Mouse (Mus musculus) hindbrain, embryonic 14.5 days (tissue): ENCODE measurements around the gene Fads3. TPM values are rescaled to one million over a fixed set of nuclear protein-coding genes. Genes with fewer than 3 reads are reported as not detected.
A peak's percentile ranks its signal among the peaks of the same experiment; 100 is the strongest.

Source experiments
- ATAC-seq: fragments of 200-750 bp; cut with Nextera tagmentation; 2 replicates; pipeline ENCODE4 v1.8.0; 2017; ENCODE audit warnings: moderate number of reproducible peaks, mild to moderate bottlenecking, moderate TSS enrichment, moderate library complexity; ENCODE audit not compliant: low FRiP score
- DNase-seq: peaks from one replicate; pipeline ENCODE4 v3.0.0-alpha.2; 2015; ENCODE audit warnings: low spot score
- H3K27ac ChIP-seq: fragments of 300-500 bp; sonication (generic); 2 replicates; pipeline ENCODE4 v1.5.1; 2014; ENCODE audit warnings: mild to moderate bottlenecking, moderate library complexity
- H3K27me3 ChIP-seq: fragments of 300-500 bp; sonication (generic); 2 replicates; pipeline ENCODE4 v1.6.1; 2014; ENCODE audit warnings: mild to moderate bottlenecking, low read length, mixed read lengths; ENCODE audit not compliant: control insufficient read depth, insufficient read depth
- H3K36me3 ChIP-seq: fragments of 300-500 bp; sonication (generic); replicated peaks from 2 replicates; pipeline ENCODE4 v1.6.1; 2014; ENCODE audit not compliant: control insufficient read depth, insufficient read depth
- H3K4me1 ChIP-seq: fragments of 300-500 bp; sonication (generic); replicated peaks from 2 replicates; pipeline ENCODE4 v1.6.1; 2014; ENCODE audit warnings: antibody characterized with exemption, low read length, mixed read lengths; ENCODE audit not compliant: control insufficient read depth, insufficient read depth
- H3K4me2 ChIP-seq: fragments of 300-500 bp; sonication (generic); replicated peaks from 2 replicates; pipeline ENCODE4 v1.6.1; 2014; ENCODE audit warnings: mild to moderate bottlenecking, moderate library complexity
- H3K4me3 ChIP-seq: fragments of 300-500 bp; sonication (generic); replicated peaks from 2 replicates; pipeline ENCODE4 v1.5.1; 2014; ENCODE audit warnings: mild to moderate bottlenecking, low read length
- H3K9ac ChIP-seq: fragments of 300-500 bp; sonication (generic); 2 replicates; pipeline ENCODE4 v1.6.1; 2014
- H3K9me3 ChIP-seq: fragments of 300-500 bp; sonication (generic); 2 replicates; pipeline ENCODE4 v1.6.1; 2016; ENCODE audit warnings: low read length; ENCODE audit not compliant: control insufficient read depth
- WGBS: fragments of 180-500 bp; shearing (Covaris S2); extraction: QIAGEN DNeasy Blood & Tissue Kit; methylation state at CpG from one replicate; pipeline ENCODE4 v1.1.7; 2014; 5-methylcytosine and 5-hydroxymethylcytosine counted together
- polyA plus RNA-seq: library from polyadenylated mRNA; unstranded; fragments of >200 nt; fragmentation: Nextera tagmentation; extraction: Ambion mirVana; gene quantifications from 2 replicates; pipeline ENCODE4 v1.2.1, GENCODE M21; 2014

The Fads3 gene
- polyA plus RNA-seq, 1 experiment from 2014 or later: 24.7 TPM

- H3K4me1 ChIP-seq: no peaks in the 10 kb centered on the region
- no peaks in the 10 kb centered on the region for H3K27me3 ChIP-seq
- H3K9me3 ChIP-seq: no peaks in the 10 kb centered on the region
- H3K36me3 ChIP-seq: peaks cover 100% of the 10 kb centered on the region
- H3K9ac ChIP-seq: no peak overlapping the region
- no peak for DNase-seq
- H3K4me3 ChIP-seq: no peak overlapping the region
- ATAC-seq: no peak
- 96% methylated on average over 8 of the region's 8 CpGs for WGBS
- no peak overlapping the region for H3K27ac ChIP-seq
- no peak overlapping the region for H3K4me2 ChIP-seq
Measured at GRCm38 (mm10) chr19:10070186-10070980, 29.0 kb downstream of the Fads3 start.

- WGBS: 69% methylated on average over 5 of the region's 5 CpGs
- Histone ChIP-seq H3K4me2 (no peak overlapping the region), H3K9ac (no peak overlapping the region), H3K27ac (peak overlapping the region; percentile 47), H3K27me3 (no peaks in the 10 kb centered on the region), H3K36me3 (peaks cover 100% of the 10 kb centered on the region), H3K9me3 (no peaks in the 10 kb centered on the region), H3K4me3 (no peak overlapping the region), H3K4me1 (no peaks in the 10 kb centered on the region)
- DNase-seq: peak; percentile 36
- peak; percentile 60; the same call in 1 of the 2 replicates for ATAC-seq
Measured at GRCm38 (mm10) chr19:10071166-10071565, 29.8 kb downstream of the Fads3 start.

GRCm38 (mm10) chr19:10071892-10072291 is 30.5 kb downstream of the Fads3 start:
- Histone ChIP-seq H3K9ac (no peak overlapping the region), H3K4me2 (no peak overlapping the region), H3K9me3 (no peaks in the 10 kb centered on the region), H3K4me3 (no peak overlapping the region), H3K36me3 (peaks cover 100% of the 10 kb centered on the region), H3K27me3 (no peaks in the 10 kb centered on the region), H3K4me1 (no peaks in the 10 kb centered on the region), H3K27ac (peak overlapping the region; percentile 47)
- ATAC-seq: no peak
- DNase-seq: no peak
- 40% methylated on average over 4 of the region's 4 CpGs for WGBS

- Histone ChIP-seq H3K9ac (no peak overlapping the region), H3K4me3 (no peak overlapping the region), H3K27me3 (no peaks in the 10 kb centered on the region), H3K4me2 (no peak overlapping the region), H3K36me3 (peaks cover 99% of the 10 kb centered on the region), H3K27ac (no peak overlapping the region), H3K9me3 (no peaks in the 10 kb centered on the region), H3K4me1 (no peaks in the 10 kb centered on the region)
- WGBS: 97% methylated on average over 5 of the region's 5 CpGs
- ATAC-seq: no peak
- DNase-seq: no peak
Measured at GRCm38 (mm10) chr19:10073145-10073544, 31.8 kb downstream of the Fads3 start.

DNA sequence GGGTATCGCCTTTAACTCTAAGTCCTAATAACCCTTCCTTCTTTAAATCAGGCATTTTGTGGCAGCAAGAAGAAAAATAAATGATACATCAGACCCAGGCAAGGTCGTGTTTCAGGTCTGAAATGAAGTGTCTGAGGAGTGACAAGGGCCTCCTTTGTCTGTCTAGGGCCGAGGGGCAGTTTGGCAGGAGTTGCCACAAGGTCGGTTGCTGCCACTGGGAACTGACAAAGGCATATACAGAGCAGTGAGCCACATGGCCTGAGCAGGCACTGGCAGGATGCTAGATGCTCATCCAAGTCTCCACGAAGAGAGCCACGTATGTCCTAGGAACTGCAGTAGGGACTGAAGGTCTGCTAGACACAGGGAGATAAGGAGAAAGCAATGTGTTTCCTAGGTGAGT is 37.0 kb downstream of the Fads3 start:
- peaks cover 99% of the 10 kb centered on the region for H3K36me3 ChIP-seq
- no peak overlapping the region for H3K27ac ChIP-seq
- no peaks in the 10 kb centered on the region for H3K27me3 ChIP-seq
- no peaks in the 10 kb centered on the region for H3K4me1 ChIP-seq
- H3K9me3 ChIP-seq: no peaks in the 10 kb centered on the region
- WGBS: 89% methylated on average over 6 of the region's 6 CpGs
- ATAC-seq (no peak; the same call in 1 of the 2 replicates), DNase-seq (no peak)
- H3K4me2 ChIP-seq: no peak overlapping the region
- no peak overlapping the region for H3K4me3 ChIP-seq
- H3K9ac ChIP-seq: no peak overlapping the region

- WGBS: 97% methylated on average over 7 of the region's 7 CpGs
- H3K4me2 ChIP-seq: no peak overlapping the region
- no peak overlapping the region for H3K4me3 ChIP-seq
- H3K4me1 ChIP-seq: no peaks in the 10 kb centered on the region
- H3K9ac ChIP-seq: no peak overlapping the region
- H3K27me3 ChIP-seq: no peaks in the 10 kb centered on the region
- no peaks in the 10 kb centered on the region for H3K9me3 ChIP-seq
- H3K36me3 ChIP-seq: peaks cover 99% of the 10 kb centered on the region
- DNase-seq: no peak
- no peak for ATAC-seq
- no peak overlapping the region for H3K27ac ChIP-seq
Measured at GRCm38 (mm10) chr19:10080384-10080783, 39.0 kb downstream of the Fads3 start.

DNA sequence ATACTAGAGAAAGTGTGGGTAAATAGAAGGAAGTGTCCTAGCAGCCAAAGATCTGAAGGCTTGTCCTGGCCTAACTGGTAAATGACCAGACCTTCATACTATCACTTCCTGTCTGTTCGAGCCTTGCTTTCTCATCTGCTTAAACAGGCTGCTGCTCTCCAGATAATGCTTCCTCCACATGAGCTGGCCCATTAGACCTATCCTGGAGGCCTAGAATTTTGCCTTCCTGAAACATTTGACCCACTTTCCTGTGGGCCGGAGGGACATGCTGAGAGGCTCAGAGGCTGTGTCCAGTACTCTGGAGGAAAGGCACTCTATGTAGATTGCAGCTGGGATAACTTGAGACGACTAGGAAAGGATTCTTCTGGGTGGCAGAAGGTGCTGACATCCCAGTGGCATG is 40.7 kb downstream of the Fads3 start:
- DNase-seq (no peak), ATAC-seq (no peak)
- WGBS: 89% methylated on average over 3 of the region's 3 CpGs
- peaks cover 100% of the 10 kb centered on the region for H3K36me3 ChIP-seq
- no peak overlapping the region for H3K4me3 ChIP-seq
- no peak overlapping the region for H3K4me2 ChIP-seq
- no peak overlapping the region for H3K27ac ChIP-seq
- H3K27me3 ChIP-seq: no peaks in the 10 kb centered on the region
- H3K9ac ChIP-seq: no peak overlapping the region
- H3K4me1 ChIP-seq: no peaks in the 10 kb centered on the region
- H3K9me3 ChIP-seq: no peaks in the 10 kb centered on the region

DNA sequence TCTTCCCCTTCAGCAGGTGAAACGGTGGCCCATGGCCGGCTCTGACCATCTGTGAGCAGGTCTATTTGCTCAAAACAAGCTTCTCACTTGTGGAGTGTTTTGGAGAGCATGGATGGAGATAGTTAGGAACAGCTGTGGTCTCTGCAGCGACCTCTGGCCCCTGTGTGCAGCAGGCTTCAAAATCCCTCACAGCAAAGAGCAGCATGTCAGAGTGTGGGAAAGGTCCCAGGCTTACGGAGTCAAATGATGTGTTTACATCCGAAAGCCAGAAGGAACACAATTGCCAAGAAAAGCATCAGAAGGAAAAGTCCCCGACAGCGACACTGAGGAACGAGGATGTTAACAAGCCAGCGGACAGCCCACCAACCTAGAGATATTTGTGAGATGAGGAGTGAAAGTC is 44.1 kb downstream of the Fads3 start:
- Histone ChIP-seq H3K9me3 (no peaks in the 10 kb centered on the region), H3K4me1 (no peaks in the 10 kb centered on the region), H3K27ac (no peak overlapping the region), H3K36me3 (peaks cover 100% of the 10 kb centered on the region), H3K9ac (no peak overlapping the region), H3K27me3 (no peaks in the 10 kb centered on the region), H3K4me2 (no peak overlapping the region), H3K4me3 (no peak overlapping the region)
- DNase-seq: no peak
- 86% methylated on average over 9 of the region's 9 CpGs for WGBS
- ATAC-seq: no peak

DNA sequence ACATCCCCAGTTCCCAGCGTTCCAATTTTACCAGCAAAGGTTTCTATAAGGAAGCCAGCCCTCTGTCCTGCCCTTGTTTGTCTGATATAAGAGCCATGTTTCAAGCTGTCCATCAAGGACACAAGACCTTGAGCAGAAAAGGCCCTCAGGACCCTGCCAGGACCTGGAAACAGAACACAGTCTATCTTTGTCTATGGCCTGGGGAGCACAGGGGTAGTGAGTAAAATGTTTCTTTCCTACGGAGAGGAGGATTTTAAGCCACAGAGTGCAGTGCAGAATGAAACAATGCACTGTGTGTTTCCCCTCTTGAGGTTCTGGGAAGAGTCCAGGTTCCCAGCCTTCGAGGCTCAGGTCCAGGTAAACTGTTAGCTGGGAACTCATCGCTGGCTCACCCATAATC is 45.6 kb downstream of the Fads3 start:
- 85% methylated on average over 4 of the region's 4 CpGs for WGBS
- peaks cover 100% of the 10 kb centered on the region for H3K36me3 ChIP-seq
- DNase-seq (no peak), ATAC-seq (no peak)
- H3K9ac ChIP-seq: no peak overlapping the region
- H3K4me3 ChIP-seq: no peak overlapping the region
- H3K4me1 ChIP-seq: no peaks in the 10 kb centered on the region
- no peak overlapping the region for H3K4me2 ChIP-seq
- H3K27me3 ChIP-seq: no peaks in the 10 kb centered on the region
- no peaks in the 10 kb centered on the region for H3K9me3 ChIP-seq
- H3K27ac ChIP-seq: no peak overlapping the region
